In the genomic region with DNA sequence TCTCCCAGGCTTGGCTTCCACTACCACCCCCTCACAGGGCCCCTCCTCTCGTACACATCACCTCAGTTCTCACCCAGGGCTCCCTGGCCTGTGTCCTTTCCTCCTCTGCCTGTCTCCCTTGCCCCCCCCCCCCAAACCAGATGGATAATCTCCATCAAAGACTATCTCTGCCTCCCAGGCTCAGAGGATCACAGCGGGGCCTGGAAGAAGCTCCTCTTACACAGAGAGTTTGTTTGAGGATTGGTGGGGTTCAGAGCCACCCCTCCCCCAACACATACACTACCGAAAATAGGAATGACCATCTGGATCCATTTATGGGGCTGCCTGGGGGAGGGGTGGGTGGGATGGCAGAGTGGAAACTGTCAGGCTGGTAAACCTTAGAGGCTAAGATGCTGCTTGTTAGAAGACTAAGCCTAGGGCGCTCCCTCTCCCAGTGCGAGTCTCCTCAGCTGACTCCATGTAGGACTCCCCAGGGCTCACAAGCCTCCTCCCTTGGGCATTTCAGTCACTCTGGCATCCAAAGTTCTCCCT, we compare ENCODE assay signal across 9 mouse cellular contexts. TPM values are rescaled to one million over a fixed set of nuclear protein-coding genes. Genes with fewer than 3 reads are reported as not detected.
DNase-seq lines count a peak whose midpoint lies in the region; ATAC-seq and TF ChIP-seq lines count a peak whose summit lies in the region.
"Had no signal": no experiment of that assay in that cellular context is flagged by ENCODE, and none has a peak within 500 bp of the region (broad histone marks: within the 10 kb centered on the region; RNA-seq: fewer than 3 reads in every experiment).

No protein-coding gene starts in this region.

- H3K27ac ChIP-seq in embryonic facial prominence, embryonic 13.5 days, result peak overlapping the region; percentile 96
- peak overlapping the region; percentile 76 for H3K27ac ChIP-seq in hindbrain, postnatal 0 days
- H3K27ac ChIP-seq in neural tube, embryonic 15.5 days (replicated peaks), result peak overlapping the region; percentile 48; the same call in 1 of the 2 replicates
- H3K27ac ChIP-seq: kidney, postnatal 0 days had no signal

- intact Hi-C loops in left cerebral cortex, postnatal 4 days (cut with DNase I), result no loop called here

- no peaks in the 10 kb centered on the region for H3K36me3 ChIP-seq in embryonic facial prominence, embryonic 13.5 days
- no peaks in the 10 kb centered on the region for H3K36me3 ChIP-seq in hindbrain, postnatal 0 days (ENCODE audit: insufficient read depth, low read length)
- no peaks in the 10 kb centered on the region for H3K36me3 ChIP-seq in neural tube, embryonic 15.5 days

- no peaks in the 10 kb centered on the region for H3K9me3 ChIP-seq in embryonic facial prominence, embryonic 13.5 days
- no peaks in the 10 kb centered on the region for H3K9me3 ChIP-seq in hindbrain, postnatal 0 days (ENCODE audit: low read length)
- no peaks in the 10 kb centered on the region for H3K9me3 ChIP-seq in neural tube, embryonic 15.5 days (replicated peaks)

- peak overlapping the region; percentile 44 for H3K4me2 ChIP-seq in embryonic facial prominence, embryonic 13.5 days
- no peak overlapping the region for H3K4me2 ChIP-seq in hindbrain, postnatal 0 days (ENCODE audit: low read depth, low read length)
- no peak overlapping the region for H3K4me2 ChIP-seq in neural tube, embryonic 15.5 days

- DNase-seq in left cerebral cortex, postnatal 4 days, result peak; percentile 80
- DNase-seq in left cerebral cortex, adult 9 months (ENCODE audit: low spot score in 2 of 2), result no peak
- DNase-seq in hindbrain, postnatal 0 days (ENCODE audit: low spot score), result peak; percentile 68
- no peak for DNase-seq in adipocyte (ENCODE audit: low spot score)
- no peak for DNase-seq in Muller cell, postnatal 12 days (ENCODE audit: inconsistent ontology term)
- DNase-seq: right cerebral cortex, postnatal 25 days had no signal

- peaks cover 29% of the 10 kb centered on the region for H3K4me1 ChIP-seq in embryonic facial prominence, embryonic 13.5 days
- H3K4me1 ChIP-seq in hindbrain, postnatal 0 days (ENCODE audit: insufficient read depth, low read length), result no peaks in the 10 kb centered on the region
- H3K4me1 ChIP-seq in neural tube, embryonic 15.5 days, result peaks cover 21% of the 10 kb centered on the region

- H3K27me3 ChIP-seq in embryonic facial prominence, embryonic 13.5 days, result no peaks in the 10 kb centered on the region
- H3K27me3 ChIP-seq in hindbrain, postnatal 0 days (ENCODE audit: insufficient read depth, low read length), result no peaks in the 10 kb centered on the region
- H3K27me3 ChIP-seq in neural tube, embryonic 15.5 days (replicated peaks), result no peaks in the 10 kb centered on the region

- no peak overlapping the region for H3K4me3 ChIP-seq in embryonic facial prominence, embryonic 13.5 days
- no peak overlapping the region for H3K4me3 ChIP-seq in hindbrain, postnatal 0 days (ENCODE audit: low read length)
- no peak overlapping the region for H3K4me3 ChIP-seq in neural tube, embryonic 15.5 days (replicated peaks)

- 9% methylated on average over 5 of the region's 5 CpGs for WGBS in embryonic facial prominence, embryonic 13.5 days
- WGBS in hindbrain, postnatal 0 days, result 26% methylated on average over 5 of the region's 5 CpGs
- 31% methylated on average over 5 of the region's 5 CpGs for WGBS in neural tube, embryonic 15.5 days

- peak; percentile 64 for ATAC-seq in embryonic facial prominence, embryonic 13.5 days (ENCODE audit: insufficient number of reproducible peaks, insufficient read depth, low FRiP score, low TSS enrichment, low read depth)
- ATAC-seq in hindbrain, postnatal 0 days, result peak; percentile 10; the same call in 1 of the 2 replicates
- ATAC-seq in neural tube, embryonic 15.5 days (ENCODE audit: low FRiP score), result no peak

- no peak for TF ChIP-seq CTCF in hindbrain, postnatal 0 days (IDR thresholded peaks at IDR 0.05; ENCODE audit: low read depth)

- peak overlapping the region; percentile 55 for H3K9ac ChIP-seq in embryonic facial prominence, embryonic 13.5 days
- H3K9ac ChIP-seq in hindbrain, postnatal 0 days (replicated peaks; ENCODE audit: low read length), result 0 out of 2 replicates have a peak overlapping the region, but pooled peaks have one; percentile 13
- no peak overlapping the region for H3K9ac ChIP-seq in neural tube, embryonic 15.5 days (replicated peaks)

RNA-seq across cellular contexts. Expression of a gene that starts 4.4 kb away (rescaled TPM):
- total RNA-seq in left cerebral cortex, postnatal 4 days (2021), result 10 to 100 TPM; 73.7 to 74.9 TPM
- 84.4 and 89.9 TPM in 2 replicates for polyA plus RNA-seq in embryonic facial prominence, embryonic 13.5 days (2015; fragmentation: Nextera tagmentation; extraction: Ambion mirVana)
- 120 and 138 TPM in 2 replicates for total RNA-seq in hindbrain, postnatal 0 days (2014; rRNA removed)
- polyA plus RNA-seq in hindbrain, postnatal 0 days (2015; fragmentation: Nextera tagmentation; extraction: Ambion mirVana), result 127 and 136 TPM in 2 replicates
- 115 and 117 TPM in 2 replicates for polyA plus RNA-seq in neural tube, embryonic 15.5 days (2015; fragmentation: Nextera tagmentation; extraction: Ambion mirVana)

RNA-seq across cellular contexts. Expression of a gene that starts 19.1 kb away (rescaled TPM):
- under 1 TPM; 0.42 to 0.44 TPM for total RNA-seq in left cerebral cortex, postnatal 4 days (2021)
- 6.6 and 8.2 TPM in 2 replicates for polyA plus RNA-seq in embryonic facial prominence, embryonic 13.5 days (2015; fragmentation: Nextera tagmentation; extraction: Ambion mirVana)
- 1.4 TPM in 1 of 2 replicates, not detected in the other for total RNA-seq in hindbrain, postnatal 0 days (2014; rRNA removed)
- polyA plus RNA-seq in hindbrain, postnatal 0 days (2015; fragmentation: Nextera tagmentation; extraction: Ambion mirVana), result 0.18 and 0.40 TPM in 2 replicates
- 0.20 and 6.0 TPM in 2 replicates for polyA plus RNA-seq in neural tube, embryonic 15.5 days (2015; fragmentation: Nextera tagmentation; extraction: Ambion mirVana)

RNA-seq across cellular contexts. Expression of a gene that starts 41.4 kb away (rescaled TPM):
- 1 to 10 TPM; 3.0 to 3.3 TPM for total RNA-seq in left cerebral cortex, postnatal 4 days (2021)
- 4.3 and 4.8 TPM in 2 replicates for polyA plus RNA-seq in embryonic facial prominence, embryonic 13.5 days (2015; fragmentation: Nextera tagmentation; extraction: Ambion mirVana)
- total RNA-seq in hindbrain, postnatal 0 days (2014; rRNA removed), result 7.2 and 11.7 TPM in 2 replicates
- 4.7 and 5.8 TPM in 2 replicates for polyA plus RNA-seq in hindbrain, postnatal 0 days (2015; fragmentation: Nextera tagmentation; extraction: Ambion mirVana)
- 3.0 and 4.0 TPM in 2 replicates for polyA plus RNA-seq in neural tube, embryonic 15.5 days (2015; fragmentation: Nextera tagmentation; extraction: Ambion mirVana)

Comparison
In these comparisons a context has a peak if more than half of its experiments do, and no peak if none do; other contexts are left out.
1. DNase-seq: peak in left cerebral cortex, postnatal 4 days (single experiment) and hindbrain, postnatal 0 days (single experiment); none in left cerebral cortex, adult 9 months (0 of 2), adipocyte (single experiment) and Muller cell, postnatal 12 days (single experiment).
2. Peak in every context shown above with its lines, with median percentiles within 50 percentile points of each other: H3K27ac ChIP-seq.